Mouse (Mus musculus) stomach, embryonic 16.5 days (tissue): ENCODE measurements around the gene Gm3594. TPM values are rescaled to one million over a fixed set of nuclear protein-coding genes. Genes with fewer than 3 reads are reported as not detected.
"Not testable (repeated sequence)": the region's sequence is repeated elsewhere in the genome, so short reads cannot be mapped to it uniquely, and the experiment has no call there.

Source experiments
- ATAC-seq: fragments of 200-750 bp; cut with Nextera tagmentation; 2 replicates; pipeline ENCODE4 v1.8.0; 2017; ENCODE audit warnings: moderate number of reproducible peaks, moderate TSS enrichment; ENCODE audit not compliant: insufficient read depth, low FRiP score
- H3K27ac ChIP-seq: fragments of 300-500 bp; sonication (generic); 2 replicates; pipeline ENCODE4 v1.5.1; 2014; ENCODE audit warnings: low read length
- H3K27me3 ChIP-seq: fragments of 300-500 bp; sonication (generic); 2 replicates; pipeline ENCODE4 v1.6.1; 2014; ENCODE audit warnings: low read length, control low read depth, mixed read lengths; ENCODE audit not compliant: control insufficient read depth, insufficient read depth
- H3K36me3 ChIP-seq: fragments of 300-500 bp; sonication (generic); 2 replicates; pipeline ENCODE4 v1.6.1; 2014; ENCODE audit warnings: low read length; ENCODE audit not compliant: control insufficient read depth, insufficient read depth
- H3K4me1 ChIP-seq: fragments of 300-500 bp; sonication (generic); 2 replicates; pipeline ENCODE4 v1.6.1; 2014; ENCODE audit warnings: low read length, control low read depth, mixed read lengths; ENCODE audit not compliant: control insufficient read depth, insufficient read depth
- H3K4me2 ChIP-seq: fragments of 300-500 bp; sonication (generic); 2 replicates; pipeline ENCODE4 v1.6.1; 2014; ENCODE audit warnings: low read depth, low read length, mixed read lengths
- H3K4me3 ChIP-seq: fragments of 300-500 bp; sonication (generic); replicated peaks from 2 replicates; pipeline ENCODE4 v1.5.1; 2014; ENCODE audit warnings: mild to moderate bottlenecking, low read length
- H3K9ac ChIP-seq: fragments of 300-500 bp; sonication (generic); 2 replicates; pipeline ENCODE4 v1.6.1; 2014; ENCODE audit warnings: low read length
- H3K9me3 ChIP-seq: fragments of 300-500 bp; sonication (generic); replicated peaks from 2 replicates; pipeline ENCODE4 v1.6.1; 2016; ENCODE audit warnings: low read length, control low read depth; ENCODE audit not compliant: control insufficient read depth
- WGBS: fragments of 180-500 bp; shearing (Covaris S2); extraction: QIAGEN DNeasy Blood & Tissue Kit; methylation state at CpG from one replicate; pipeline ENCODE4 v1.1.7; 2014; 5-methylcytosine and 5-hydroxymethylcytosine counted together
- polyA plus RNA-seq: library from polyadenylated mRNA; unstranded; fragments of >200 nt; fragmentation: Nextera tagmentation; extraction: Ambion mirVana; gene quantifications from 2 replicates; pipeline ENCODE4 v1.2.1, GENCODE M21; 2015

The Gm3594 gene
- polyA plus RNA-seq, 1 experiment from 2014 or later: not detected

- not testable (repeated sequence) for H3K4me1 ChIP-seq, ATAC-seq, H3K9me3 ChIP-seq, H3K4me3 ChIP-seq, H3K27ac ChIP-seq, H3K36me3 ChIP-seq, H3K27me3 ChIP-seq, H3K4me2 ChIP-seq, H3K9ac ChIP-seq
- 73% methylated on average over 2 of the region's 4 CpGs for WGBS
These were observed 54.2 kb downstream of the Gm3594 start, which contains the start of gene Gm16440 for GRCm38 (mm10) chr14:6390219-6390618. TSS of gene Gm16440 (minus strand) at chr14:6390319.

Other genes starting within 250 kb of the Gm3594 start
- gene Gm21560, start 225.3 kb downstream of the Gm3594 start, polyA plus RNA-seq: not detected in 2 replicates
- 0.82 and 1.3 TPM in 2 replicates for gene Gm3411, start 157.4 kb downstream of the Gm3594 start, polyA plus RNA-seq
- gene Gm21103, start 139.8 kb downstream of the Gm3594 start, polyA plus RNA-seq: not detected in 2 replicates
- not detected in 2 replicates for gene Gm3618, start 100.9 kb downstream of the Gm3594 start, polyA plus RNA-seq
- not detected in 2 replicates for gene Gm16440, start 54.3 kb downstream of the Gm3594 start, polyA plus RNA-seq
- gene Gm3591, start 32.1 kb downstream of the Gm3594 start, polyA plus RNA-seq: 1.00 TPM in 1 of 2 replicates, not detected in the other
- not detected in 2 replicates for gene Gm8356, start 92.7 kb upstream of the Gm3594 start, polyA plus RNA-seq
- gene Gm3629, start 146.0 kb upstream of the Gm3594 start, polyA plus RNA-seq: not detected in 2 replicates
- gene Gm3460, start 177.8 kb upstream of the Gm3594 start, polyA plus RNA-seq: not detected in 2 replicates
- gene Gm10251, start 239.6 kb upstream of the Gm3594 start, polyA plus RNA-seq: not detected in 2 replicates